Mouse (Mus musculus): ENCODE measurements around the gene Slc39a11. TPM values are rescaled to one million over a fixed set of nuclear protein-coding genes. Genes with fewer than 3 reads are reported as not detected.

Gene Slc39a11
- total RNA-seq, 2 experiments from 2014 or later = 11.2 to 11.4 TPM

DNA sequence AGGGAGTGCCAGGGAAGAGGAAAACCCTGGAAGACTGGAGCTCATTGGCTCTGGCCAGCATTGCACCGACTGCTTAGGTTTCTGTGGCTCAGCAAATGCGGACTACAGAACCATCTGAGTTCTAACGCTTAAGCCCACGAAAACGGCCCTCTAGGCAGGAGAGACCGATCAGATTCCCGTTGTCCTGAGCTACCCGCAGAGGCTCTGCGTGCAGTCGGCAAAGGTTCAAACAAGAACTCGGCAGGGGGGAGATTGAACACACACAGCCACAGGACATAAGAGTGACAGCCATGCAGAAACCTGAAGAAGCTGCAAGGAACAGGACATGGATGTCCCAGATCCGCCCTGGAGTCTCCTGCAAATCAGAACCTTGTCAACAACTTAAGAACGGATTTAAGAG is 286.1 kb downstream of the Slc39a11 start:
- ATAC-seq (ENCODE audit: poor library complexity, severe bottlenecking) = no peak

DNA sequence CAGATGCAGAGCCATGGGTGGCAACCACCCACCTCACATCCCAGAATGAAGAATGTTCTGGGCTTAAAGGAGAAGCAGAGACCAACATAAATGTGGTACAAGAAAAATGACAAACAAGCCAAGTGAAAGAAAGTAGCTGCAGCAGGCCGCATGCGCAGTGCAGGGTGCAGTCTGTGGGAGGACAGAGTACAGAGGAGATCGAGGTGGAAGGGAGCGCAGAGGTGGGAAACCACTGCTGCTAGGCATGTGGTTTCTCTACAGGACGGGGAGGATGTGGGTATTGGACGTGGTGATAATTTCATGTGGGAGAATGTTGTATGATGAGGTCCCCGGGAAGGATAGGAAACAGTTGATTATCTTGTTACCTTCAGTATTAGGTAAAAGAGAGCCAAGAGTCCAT is 287.3 kb downstream of the Slc39a11 start:
- 0 out of 2 replicates have a peak, but pooled peaks have one; percentile 35 for ATAC-seq (ENCODE audit: poor library complexity, severe bottlenecking)

DNA sequence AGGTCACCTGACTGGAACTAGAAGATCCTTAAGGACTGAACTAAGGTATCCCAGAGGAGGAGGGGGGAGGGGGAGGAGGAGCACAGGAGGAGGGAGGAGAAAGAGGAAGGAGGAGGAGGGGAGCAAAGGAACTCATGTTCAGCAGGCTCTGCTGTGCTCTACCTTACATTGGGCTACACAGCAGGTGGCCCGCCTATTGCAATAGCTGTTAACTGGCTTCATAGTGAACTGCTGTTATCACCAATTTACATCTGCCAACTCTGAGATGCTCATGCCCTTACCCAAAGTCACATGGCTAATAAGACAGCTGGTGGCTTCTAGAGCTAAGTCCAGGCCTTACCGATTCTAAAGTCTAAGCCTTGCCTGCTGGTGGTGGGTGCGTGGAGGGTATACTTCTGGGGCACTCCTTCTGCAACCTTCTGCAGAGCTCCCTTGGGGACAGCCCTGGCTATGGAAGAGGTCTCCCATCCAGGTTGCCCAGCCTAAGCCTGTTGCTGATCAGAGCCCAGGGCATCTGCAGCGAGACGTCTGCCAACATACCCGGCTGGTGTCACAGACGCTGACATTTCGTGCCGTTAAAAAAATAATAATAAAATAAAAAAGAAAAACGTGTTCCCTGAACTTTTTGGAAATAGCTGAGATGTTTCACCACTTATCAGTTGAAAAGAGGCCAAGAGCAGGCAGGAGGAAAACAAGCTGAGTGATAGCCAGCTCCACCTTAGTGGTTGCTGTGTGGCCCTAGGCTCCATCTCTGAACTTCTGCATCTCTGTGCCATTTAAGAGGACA is 289.6 kb downstream of the Slc39a11 start:
- no peak for ATAC-seq (ENCODE audit: poor library complexity, severe bottlenecking)

DNA sequence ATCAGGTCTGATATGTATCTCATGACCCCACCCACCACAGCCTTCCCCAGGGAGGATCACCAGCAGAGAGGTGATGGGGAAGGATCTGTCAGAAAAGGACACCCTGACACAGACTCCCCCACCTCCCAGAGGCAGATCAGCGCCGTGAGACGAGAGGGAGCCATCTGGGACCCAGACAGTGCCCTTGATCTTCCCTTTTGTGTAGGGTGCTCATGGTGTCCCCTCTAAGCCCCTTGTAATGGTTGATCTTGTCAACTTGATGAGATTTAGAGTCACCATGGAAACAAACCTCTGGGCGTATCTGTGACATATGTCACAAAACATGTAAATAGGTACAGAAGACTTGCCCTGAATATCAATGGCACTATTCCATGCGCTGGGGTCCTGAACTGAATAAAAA is 293.9 kb downstream of the Slc39a11 start:
- ATAC-seq (ENCODE audit: poor library complexity, severe bottlenecking) = no peak

DNA sequence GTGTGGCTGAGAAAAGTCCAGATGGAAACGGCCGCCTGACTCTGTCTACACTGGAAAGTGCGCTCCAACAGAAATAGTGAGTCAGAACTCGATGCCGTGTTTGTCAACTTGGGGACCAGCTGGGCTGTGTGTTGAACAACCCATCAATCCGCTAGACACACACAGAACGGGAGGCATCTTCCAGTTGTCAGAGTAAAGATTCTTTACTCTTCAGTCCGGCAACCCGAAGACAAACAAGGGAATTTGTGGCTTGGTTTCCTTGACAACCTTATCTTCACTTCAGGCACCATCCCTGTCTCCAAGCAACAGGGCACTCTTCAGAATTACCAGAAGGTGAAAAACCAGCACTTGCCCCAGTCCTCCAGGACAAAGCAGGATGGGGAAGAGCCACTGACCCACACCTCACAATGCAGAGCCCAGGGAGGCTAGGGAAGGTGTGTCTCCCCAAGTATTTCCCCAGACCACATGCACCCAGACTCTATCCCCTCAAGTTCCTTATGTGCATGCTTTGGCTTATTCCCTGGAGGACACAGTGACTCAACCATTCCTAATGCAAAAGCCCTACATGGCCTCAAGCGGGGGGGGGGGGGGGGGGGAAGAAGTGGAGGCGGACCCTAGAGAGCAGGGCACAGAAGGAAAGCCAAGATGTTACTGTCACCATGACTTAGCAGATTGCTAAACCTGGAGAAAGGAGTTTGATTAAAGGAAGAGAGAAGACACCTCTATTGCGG is 297.6 kb downstream of the Slc39a11 start:
- ATAC-seq (ENCODE audit: poor library complexity, severe bottlenecking) = no peak

DNA sequence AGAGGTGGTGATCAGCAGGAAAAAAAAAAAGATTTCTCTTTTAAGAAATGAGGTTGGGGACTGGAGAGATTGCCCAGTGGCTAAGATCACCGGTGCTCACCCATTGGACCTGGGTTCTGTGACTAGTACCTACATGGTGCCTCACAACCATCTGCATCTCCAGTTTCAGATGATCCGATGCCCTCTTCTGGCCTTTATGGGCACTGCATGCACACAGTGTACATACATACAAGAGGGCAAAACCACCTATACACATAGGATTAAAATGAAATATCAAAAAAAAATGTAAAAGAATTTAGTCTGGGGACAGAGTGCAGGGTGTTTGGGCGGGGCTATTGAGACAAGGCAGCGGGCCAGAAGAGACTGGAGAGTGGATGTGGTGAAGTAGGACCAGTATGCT is 299.3 kb downstream of the Slc39a11 start:
- ATAC-seq (ENCODE audit: poor library complexity, severe bottlenecking) = no peak

DNA sequence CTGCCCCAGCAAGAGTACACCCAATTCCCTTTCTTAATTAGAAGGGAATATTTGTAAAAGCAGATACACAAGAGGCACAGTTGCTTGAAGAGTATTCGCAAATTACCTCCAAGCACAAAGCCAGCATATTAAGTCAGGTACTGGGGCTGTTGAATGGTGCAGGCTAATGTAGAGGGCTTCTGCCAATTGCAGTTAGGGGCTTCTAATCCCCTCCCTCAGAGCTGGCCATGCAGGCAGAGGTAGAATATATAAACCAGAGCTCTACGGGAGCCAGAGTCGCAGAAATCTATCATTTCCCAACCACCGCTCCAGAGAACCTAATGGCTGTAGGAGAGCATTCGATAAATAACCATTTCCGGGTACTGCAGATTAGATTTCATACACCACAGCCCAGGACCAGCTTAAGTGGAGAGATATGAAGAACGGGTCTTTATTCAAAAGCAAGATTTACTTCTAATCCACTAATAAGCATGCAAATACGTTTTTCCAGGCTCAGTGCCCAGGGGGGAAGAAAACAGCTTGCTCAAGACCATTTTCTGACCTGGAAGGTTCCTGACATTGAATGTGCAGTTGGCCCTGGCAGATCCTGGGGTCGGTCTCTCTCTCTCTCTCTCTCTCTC is 302.9 kb downstream of the Slc39a11 start:
- no peak for ATAC-seq (ENCODE audit: poor library complexity, severe bottlenecking)

DNA sequence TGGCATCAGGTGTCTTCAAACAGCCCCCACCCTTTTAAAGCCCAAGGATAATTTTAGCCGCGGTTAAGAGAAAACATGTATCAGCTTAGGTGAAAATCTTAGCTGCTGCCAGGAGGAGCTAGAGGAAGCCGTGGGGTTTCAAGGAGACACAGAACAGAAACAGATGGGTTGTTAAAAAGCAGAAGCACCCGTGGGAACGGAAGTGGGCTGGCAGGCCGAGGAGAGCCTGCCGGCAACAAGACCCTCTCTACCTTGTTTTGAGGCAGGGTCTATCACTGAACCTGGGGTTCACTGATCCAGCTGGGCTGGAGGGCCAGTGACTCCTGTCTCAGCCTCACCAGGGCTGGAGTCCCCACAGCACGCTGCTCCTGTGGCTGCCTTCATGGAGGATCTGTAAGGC is 310.1 kb downstream of the Slc39a11 start:
- ATAC-seq (ENCODE audit: poor library complexity, severe bottlenecking) = peak; percentile 81

DNA sequence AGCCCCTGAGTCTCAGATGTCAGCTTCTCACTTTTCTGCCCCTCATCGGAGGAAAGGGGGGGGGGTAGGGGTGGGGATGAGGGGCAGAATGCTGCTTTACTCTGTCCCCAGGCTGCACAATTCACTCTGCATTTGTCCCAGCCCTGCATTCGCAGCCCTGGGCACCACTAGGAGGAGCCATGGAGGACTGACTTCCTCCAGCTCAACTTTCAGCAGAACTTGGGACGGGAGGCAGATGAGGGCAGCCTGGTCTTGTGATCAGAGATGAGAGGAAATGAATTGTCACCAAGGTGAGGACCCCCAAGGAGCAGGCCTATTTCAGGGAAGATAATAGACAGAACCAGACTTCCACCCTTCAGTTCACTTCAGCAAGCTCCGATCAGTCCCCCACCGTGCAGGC is 311.3 kb downstream of the Slc39a11 start:
- no peak for ATAC-seq (ENCODE audit: poor library complexity, severe bottlenecking)

DNA sequence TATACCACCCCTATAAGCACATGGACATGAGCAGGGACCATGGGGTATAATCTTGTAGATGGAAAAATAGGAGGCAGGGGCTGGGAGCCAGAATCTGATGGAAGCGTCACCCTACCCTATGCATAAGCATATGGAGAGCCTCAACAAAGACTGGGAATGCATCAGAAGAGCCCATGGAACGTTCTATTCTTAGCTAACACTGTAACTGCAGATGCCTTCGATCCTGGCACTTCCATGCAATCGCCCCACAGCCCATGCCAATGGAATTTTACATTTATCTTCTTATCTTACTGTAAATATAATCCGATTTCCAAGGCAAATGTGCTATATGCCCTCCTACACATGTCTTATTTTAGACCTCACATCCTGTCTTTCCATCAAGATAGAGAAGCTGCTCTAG is 314.2 kb downstream of the Slc39a11 start:
- ATAC-seq (ENCODE audit: poor library complexity, severe bottlenecking) = no peak

DNA sequence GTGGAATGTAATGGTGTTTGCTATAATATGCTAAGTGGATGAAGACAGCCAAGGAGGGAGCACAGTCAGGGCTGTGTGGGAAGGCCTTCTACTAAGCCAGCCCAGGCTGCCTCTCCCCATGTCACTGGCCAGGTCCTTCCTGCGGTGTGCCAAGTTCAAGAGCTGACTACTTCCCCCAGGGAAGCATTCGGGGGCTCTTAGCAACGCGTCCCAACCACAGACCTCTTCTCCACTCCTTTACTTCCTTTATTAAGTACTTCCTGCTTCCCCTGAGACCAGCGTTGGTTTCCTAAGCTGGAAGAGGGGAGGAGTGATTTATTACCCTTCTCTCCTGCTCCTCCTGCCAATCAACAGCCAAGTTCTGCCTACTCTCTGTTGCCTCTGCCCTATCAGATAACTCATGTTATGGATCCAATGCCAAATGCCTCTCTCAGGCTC is 315.4 kb downstream of the Slc39a11 start:
- ATAC-seq (ENCODE audit: poor library complexity, severe bottlenecking) = peak; percentile 90

DNA sequence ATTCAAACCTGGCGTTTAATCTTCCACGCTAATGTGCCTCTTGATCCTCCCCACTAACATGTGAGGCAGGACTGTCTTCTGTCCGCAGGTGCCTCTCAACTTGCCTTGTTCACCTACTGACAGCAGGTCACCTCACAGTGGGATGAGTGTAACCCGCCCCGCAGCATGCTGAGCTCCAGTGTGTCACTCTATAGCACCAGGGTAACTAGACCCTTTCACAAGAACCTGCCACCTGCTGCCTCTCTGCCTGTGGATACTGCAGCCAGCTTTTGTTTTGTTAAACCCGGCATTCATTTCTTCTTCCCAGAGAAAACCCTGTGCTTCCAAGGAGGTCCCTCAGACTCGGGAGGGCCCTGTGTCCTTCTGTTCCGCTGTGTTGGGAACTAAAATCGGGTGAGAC is 316.3 kb downstream of the Slc39a11 start:
- ATAC-seq (ENCODE audit: poor library complexity, severe bottlenecking) = no peak

DNA sequence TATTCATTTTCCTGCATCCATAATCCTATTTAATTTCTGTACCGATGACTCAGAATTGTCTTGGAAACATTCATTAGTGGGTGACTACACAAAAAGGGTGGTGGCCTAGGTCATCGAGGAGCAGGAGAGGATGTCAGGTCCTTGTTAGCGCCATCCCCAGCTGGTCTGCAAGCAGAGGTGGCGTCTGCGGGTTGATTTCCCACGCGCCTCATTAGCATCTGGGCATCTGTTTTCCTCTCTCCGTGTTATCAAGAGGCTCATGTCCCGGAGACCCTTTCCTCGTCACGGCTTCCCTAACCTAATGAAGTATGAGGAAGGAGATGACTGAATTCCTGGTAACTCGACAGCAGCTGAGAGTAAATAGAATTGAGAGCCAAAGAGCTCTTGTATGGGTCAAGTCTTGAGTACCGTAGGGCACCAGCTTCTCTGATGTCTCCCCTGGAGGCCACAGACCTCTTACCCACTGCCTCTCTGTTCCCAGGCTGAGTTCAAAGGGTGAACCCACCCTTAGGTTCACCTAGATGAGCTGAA is 319.8 kb downstream of the Slc39a11 start:
- no peak for ATAC-seq (ENCODE audit: poor library complexity, severe bottlenecking)

DNA sequence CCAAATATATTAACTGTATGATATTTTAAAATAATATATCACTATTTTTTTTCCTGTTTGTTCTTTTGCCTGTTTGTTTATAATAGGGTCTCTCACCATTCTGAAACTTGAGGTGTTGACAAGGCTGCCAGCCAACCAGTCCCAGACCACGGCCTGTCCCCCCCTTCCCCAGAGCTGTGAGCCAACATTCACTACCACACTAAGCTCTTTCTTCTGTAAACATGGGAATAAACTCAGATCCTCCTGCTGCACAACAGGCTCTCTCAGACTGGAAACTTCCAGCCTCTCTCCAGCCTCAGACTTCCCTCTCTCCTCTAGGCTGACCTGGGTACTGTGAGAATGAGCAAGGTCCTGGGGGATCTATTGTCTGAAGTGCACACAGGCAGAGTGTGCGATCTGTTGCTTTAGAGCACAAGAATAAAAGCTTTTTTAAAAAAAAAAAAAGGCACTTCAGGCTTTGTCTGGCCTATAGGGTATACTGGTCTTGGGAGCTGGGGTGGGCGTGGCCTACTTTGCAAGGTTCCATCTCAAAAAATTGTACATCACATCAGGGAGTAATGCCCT is 322.3 kb downstream of the Slc39a11 start:
- no peak for ATAC-seq (ENCODE audit: poor library complexity, severe bottlenecking)

DNA sequence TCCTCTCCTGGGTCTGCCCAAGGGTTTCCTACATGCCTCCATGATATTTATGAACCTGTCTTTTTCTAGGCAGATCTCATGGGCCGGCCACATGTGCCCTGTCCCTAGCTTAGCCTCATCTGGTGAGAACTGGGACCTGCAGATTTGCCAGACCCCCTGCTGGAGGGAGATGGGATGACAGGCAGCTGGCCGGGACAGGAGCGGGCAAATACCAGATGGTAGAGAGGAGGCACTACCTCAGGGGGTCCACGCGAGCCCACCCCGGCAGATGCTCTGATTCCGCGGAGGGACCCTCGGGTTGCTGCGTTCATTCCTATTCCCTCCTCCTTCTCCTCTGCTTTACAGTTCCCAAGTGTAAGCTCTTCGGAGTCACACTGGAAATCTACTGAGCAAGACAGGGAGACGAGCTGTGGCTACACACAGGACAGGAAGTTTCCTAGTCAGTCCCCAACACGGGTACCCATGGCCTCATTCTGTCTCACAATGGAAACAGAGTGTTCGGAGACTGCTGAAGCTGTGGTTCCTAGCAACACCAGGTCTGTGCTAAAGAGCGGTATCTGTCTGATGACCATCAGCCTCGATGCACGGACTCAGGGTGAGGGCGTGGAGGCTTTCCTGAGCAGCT is 323.4 kb downstream of the Slc39a11 start:
- peak; percentile 92 for ATAC-seq (ENCODE audit: poor library complexity, severe bottlenecking)

DNA sequence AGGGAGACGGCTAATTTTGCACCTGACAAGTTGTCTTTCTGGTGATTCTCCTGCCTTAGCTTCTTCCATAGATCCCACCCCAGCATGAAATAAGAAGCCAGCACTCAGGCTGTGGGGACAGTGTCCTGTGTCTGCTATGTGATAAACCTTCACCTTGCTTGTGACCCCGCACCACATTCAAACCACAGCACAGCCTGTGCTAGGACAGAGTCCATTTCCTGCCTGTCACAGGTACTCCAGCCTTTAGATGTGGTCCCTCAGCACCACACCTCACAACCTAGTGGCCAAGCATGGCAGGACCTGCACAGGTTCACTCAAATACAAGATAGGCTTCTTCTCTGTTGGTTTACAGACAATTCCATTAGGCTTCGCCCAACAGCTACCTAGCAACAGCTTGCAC is 328.3 kb downstream of the Slc39a11 start:
- no peak for ATAC-seq (ENCODE audit: poor library complexity, severe bottlenecking)

DNA sequence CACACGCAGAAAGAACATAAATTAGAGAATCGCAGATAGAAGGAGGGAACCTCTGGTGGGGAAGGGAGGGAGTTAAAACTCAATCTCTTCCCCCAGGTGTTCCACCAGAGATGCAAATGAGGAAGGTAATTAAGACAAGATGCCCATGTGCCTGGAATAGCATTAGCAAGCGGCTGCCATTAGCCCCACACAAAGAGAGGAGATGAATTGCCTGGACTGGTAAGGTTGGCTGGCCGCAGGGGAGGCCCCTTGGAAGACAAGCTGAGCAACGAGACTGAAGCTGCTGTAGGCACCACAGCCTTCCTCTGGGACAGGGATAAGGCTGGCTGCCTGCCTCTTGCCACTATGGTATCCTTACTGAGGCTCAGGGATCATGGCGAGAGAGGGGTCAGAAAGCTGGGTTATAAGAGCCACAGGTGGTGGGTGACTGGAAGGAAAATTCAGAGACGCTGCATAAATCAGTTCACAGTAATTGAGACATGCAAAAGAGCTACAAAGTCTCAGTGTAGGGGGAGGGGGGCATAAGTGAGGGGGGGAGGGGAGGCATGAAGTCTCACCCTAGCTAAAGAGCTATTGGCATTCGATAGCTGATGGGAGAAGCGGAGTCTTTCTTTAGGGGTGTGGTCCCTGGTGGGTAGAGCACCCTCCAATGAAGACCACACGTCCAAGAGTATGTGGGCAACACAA is 340.5 kb downstream of the Slc39a11 start:
- no peak for ATAC-seq (ENCODE audit: poor library complexity, severe bottlenecking)

DNA sequence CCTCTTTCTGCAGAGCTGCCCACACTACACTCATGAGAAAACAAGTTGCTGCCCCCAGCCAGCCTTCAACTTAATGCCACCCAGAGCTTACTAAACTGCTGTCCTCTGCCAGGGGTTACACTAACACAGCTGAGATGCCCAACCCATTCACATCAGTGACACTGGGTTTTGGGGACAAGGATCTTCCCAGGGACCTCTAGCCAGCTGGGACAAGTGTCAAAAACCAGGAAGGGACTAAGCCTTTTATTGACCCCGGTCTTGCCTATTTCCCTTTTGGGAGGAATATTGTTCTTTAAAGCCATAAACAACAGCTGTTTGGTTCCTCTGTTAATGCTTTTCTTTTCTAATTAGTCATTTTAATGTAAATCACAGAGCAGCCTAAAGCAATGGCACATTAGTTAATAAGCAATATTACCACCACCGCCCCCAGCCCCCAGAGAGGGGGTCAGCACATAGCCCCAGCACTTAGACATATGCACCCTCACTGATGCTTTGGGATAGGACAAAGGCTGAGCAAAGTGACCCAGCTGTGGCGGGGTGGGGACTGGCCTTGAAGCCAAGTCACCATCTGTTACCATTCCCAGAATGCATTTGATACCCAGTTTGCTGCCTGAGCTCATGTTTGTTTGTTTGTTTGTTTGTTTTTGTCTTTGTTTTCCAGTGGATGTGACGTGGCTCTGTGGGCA is 341.5 kb downstream of the Slc39a11 start:
- no peak for ATAC-seq (ENCODE audit: poor library complexity, severe bottlenecking)

DNA sequence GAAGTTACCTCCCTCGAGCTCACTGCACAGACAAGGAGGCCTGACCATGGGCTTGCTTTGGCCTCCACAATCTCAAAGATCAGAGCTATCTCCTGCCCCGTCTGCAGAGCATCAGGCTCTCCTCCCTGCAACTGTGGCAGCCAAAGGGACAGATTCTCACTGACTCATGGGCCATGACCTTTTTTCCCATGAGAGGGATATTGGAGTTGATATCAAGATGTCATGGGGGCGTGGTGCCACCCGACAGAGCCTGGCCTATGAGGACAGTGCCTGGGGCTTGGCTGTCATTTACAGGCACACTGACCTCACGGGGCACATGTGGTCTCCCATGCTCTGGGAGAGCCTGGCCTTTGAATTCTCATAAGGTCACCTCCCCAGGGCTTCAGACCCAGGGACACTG is 346.7 kb downstream of the Slc39a11 start:
- ATAC-seq (ENCODE audit: poor library complexity, severe bottlenecking) = no peak

DNA sequence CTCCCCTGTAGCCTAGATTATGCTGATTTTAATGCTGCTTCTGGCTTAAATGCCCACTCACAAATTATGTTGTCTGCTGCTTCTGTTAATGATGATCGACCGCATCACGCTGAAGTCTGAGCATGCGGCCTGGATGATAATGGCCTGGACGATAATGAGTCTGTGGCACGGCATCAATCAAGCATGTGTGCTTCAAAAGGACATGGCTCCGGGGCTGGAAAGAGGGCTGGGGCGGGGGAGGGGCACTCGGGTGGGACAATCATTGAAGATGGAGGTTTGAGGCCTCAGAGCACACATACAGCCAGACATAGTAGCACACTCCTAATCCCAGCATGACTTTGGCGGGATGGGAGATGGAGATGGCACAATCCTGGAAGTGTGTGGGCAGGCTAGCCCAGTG is 350.4 kb downstream of the Slc39a11 start:
- no peak for ATAC-seq (ENCODE audit: poor library complexity, severe bottlenecking)

Measured in megakaryocyte, adult 5-6 weeks (primary cell).